ENCODE assay signal across 13 mouse cellular contexts in the genomic region with DNA sequence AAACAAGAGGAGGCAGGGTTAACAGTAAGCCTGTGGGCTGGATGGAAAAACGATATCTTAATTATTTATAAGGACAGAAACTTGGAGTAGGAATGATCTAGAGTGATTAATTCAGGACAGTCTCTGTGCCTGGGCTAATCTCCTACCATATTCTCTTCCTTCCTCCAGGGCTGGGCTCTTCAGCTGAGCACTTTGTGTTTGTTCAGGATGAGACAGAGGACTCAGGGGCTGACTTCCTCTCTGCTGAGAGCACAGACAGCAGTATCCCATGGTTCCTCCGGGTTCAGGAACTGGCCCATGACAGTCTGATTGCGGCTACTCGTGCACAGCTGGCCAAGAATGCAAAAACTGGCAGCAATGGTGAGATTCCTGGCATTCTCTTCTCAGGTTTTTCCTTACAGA. TPM values are rescaled to one million over a fixed set of nuclear protein-coding genes. Genes with fewer than 3 reads are reported as not detected.
DNase-seq lines count a peak whose midpoint lies in the region; ATAC-seq lines count a peak whose summit lies in the region.
"Had no signal": no experiment of that assay in that cellular context is flagged by ENCODE, and none has a peak within 500 bp of the region (broad histone marks: within the 10 kb centered on the region; RNA-seq: fewer than 3 reads in every experiment).

No protein-coding gene starts in this region.

- H3K4me2 ChIP-seq in embryonic facial prominence, embryonic 14.5 days (ENCODE audit: low read depth, low read length), result no peak overlapping the region
- no peak overlapping the region for H3K4me2 ChIP-seq in heart, embryonic 15.5 days
- H3K4me2 ChIP-seq: embryonic facial prominence, embryonic 15.5 days; liver, embryonic 15.5 days had no signal

- no peaks in the 10 kb centered on the region for H3K27me3 ChIP-seq in embryonic facial prominence, embryonic 14.5 days (replicated peaks; ENCODE audit: control insufficient read depth, insufficient read depth, low read length)
- no peaks in the 10 kb centered on the region for H3K27me3 ChIP-seq in embryonic facial prominence, embryonic 10.5 days (replicated peaks; ENCODE audit: low read depth, poor library complexity, severe bottlenecking)
- H3K27me3 ChIP-seq in heart, embryonic 15.5 days, result no peaks in the 10 kb centered on the region
- H3K27me3 ChIP-seq: embryonic facial prominence, embryonic 15.5 days; liver, embryonic 15.5 days had no signal

- peaks cover 75% of the 10 kb centered on the region for H3K36me3 ChIP-seq in embryonic facial prominence, embryonic 14.5 days (ENCODE audit: control insufficient read depth, insufficient read depth, low read length)
- peaks cover 88% of the 10 kb centered on the region for H3K36me3 ChIP-seq in embryonic facial prominence, embryonic 10.5 days (replicated peaks)
- H3K36me3 ChIP-seq in heart, embryonic 15.5 days, result peaks cover 52% of the 10 kb centered on the region

- H3K9ac ChIP-seq in embryonic facial prominence, embryonic 14.5 days (ENCODE audit: low read depth, low read length), result no peak overlapping the region
- no peak overlapping the region for H3K9ac ChIP-seq in heart, embryonic 15.5 days
- H3K9ac ChIP-seq: embryonic facial prominence, embryonic 15.5 days; liver, embryonic 15.5 days had no signal

- WGBS in embryonic facial prominence, embryonic 14.5 days, result 76% methylated on average over 4 of the region's 4 CpGs
- whole genome bisulfite sequencing in embryonic facial prominence, embryonic 10.5 days, result 88% methylated on average over 4 of the region's 4 CpGs
- 25% methylated on average over 4 of the region's 4 CpGs for WGBS in heart, embryonic 15.5 days

- DNase-seq in embryonic facial prominence, embryonic 14.5 days (ENCODE audit: low spot score), result peak; percentile 46
- no peak for DNase-seq in embryonic facial prominence, embryonic 10.5 days (ENCODE audit: low spot score)
- peak; percentile 77 for DNase-seq in Muller cell, postnatal 12 days (ENCODE audit: inconsistent ontology term)
- peak; percentile 39 to 74 for DNase-seq in kidney, postnatal 25 days
- no peak for DNase-seq in thymus, adult 18-20 months
- DNase-seq in layer of hippocampus, adult 8-10 months (ENCODE audit: low spot score in 2 of 2), result no peak
- DNase-seq: cerebellum, adult 18-20 months; gastrocnemius, postnatal 36 days had no signal

- peak; percentile 26; the same call in 1 of the 2 replicates for ATAC-seq in embryonic facial prominence, embryonic 14.5 days (ENCODE audit: low read depth)
- peak; percentile 84 for ATAC-seq in heart, embryonic 15.5 days (replicated peaks; ENCODE audit: insufficient number of reproducible peaks, insufficient read depth, low FRiP score, low read depth)
- no peak for ATAC-seq in megakaryocyte progenitor cell, adult 5-6 weeks (replicated peaks; ENCODE audit: poor library complexity)

- no peak overlapping the region for H3K4me3 ChIP-seq in embryonic facial prominence, embryonic 14.5 days (ENCODE audit: low read depth, low read length)
- no peak overlapping the region for H3K4me3 ChIP-seq in embryonic facial prominence, embryonic 10.5 days
- H3K4me3 ChIP-seq in heart, embryonic 15.5 days, result no peak overlapping the region
- H3K4me3 ChIP-seq: embryonic facial prominence, embryonic 15.5 days; liver, embryonic 15.5 days had no signal

- H3K27ac ChIP-seq in embryonic facial prominence, embryonic 14.5 days (replicated peaks; ENCODE audit: low read depth, low read length), result no peak overlapping the region
- H3K27ac ChIP-seq in embryonic facial prominence, embryonic 10.5 days (replicated peaks), result no peak overlapping the region
- peak overlapping the region; percentile 74 for H3K27ac ChIP-seq in heart, embryonic 15.5 days
- H3K27ac ChIP-seq: embryonic facial prominence, embryonic 15.5 days; liver, embryonic 15.5 days had no signal

- H3K9me3 ChIP-seq in embryonic facial prominence, embryonic 14.5 days (ENCODE audit: control insufficient read depth, low read length), result no peaks in the 10 kb centered on the region
- H3K9me3 ChIP-seq in embryonic facial prominence, embryonic 10.5 days, result no peaks in the 10 kb centered on the region
- no peaks in the 10 kb centered on the region for H3K9me3 ChIP-seq in heart, embryonic 15.5 days (replicated peaks)
- H3K9me3 ChIP-seq: embryonic facial prominence, embryonic 15.5 days; liver, embryonic 15.5 days had no signal

- no peaks in the 10 kb centered on the region for H3K4me1 ChIP-seq in embryonic facial prominence, embryonic 14.5 days (ENCODE audit: control insufficient read depth, insufficient read depth, low read length)
- H3K4me1 ChIP-seq in embryonic facial prominence, embryonic 10.5 days, result no peaks in the 10 kb centered on the region
- H3K4me1 ChIP-seq in heart, embryonic 15.5 days (replicated peaks), result peaks cover 16% of the 10 kb centered on the region
- H3K4me1 ChIP-seq: embryonic facial prominence, embryonic 15.5 days; liver, embryonic 15.5 days had no signal

RNA-seq across cellular contexts. Expression of a gene that starts 10.5 kb away (rescaled TPM):
- polyA plus RNA-seq in embryonic facial prominence, embryonic 14.5 days (2014; fragmentation: Nextera tagmentation; extraction: Ambion mirVana), result 64.7 and 69.9 TPM in 2 replicates
- polyA plus RNA-seq in embryonic facial prominence, embryonic 10.5 days (2016; fragmentation: Nextera tagmentation; extraction: Ambion mirVana), result 116 and 119 TPM in 2 replicates
- 46.3 and 56.1 TPM in 2 replicates for polyA plus RNA-seq in heart, embryonic 15.5 days (2015; fragmentation: Nextera tagmentation; extraction: Ambion mirVana)
- 10 to 100 TPM; 34.6 to 44.5 (median 37.9) TPM for total RNA-seq in layer of hippocampus, adult 8-10 months (2022)
- total RNA-seq in megakaryocyte progenitor cell, adult 5-6 weeks (2015), result 34.5 and 53.4 TPM in 2 replicates
- total RNA-seq in megakaryocyte progenitor cell, adult 5-6 weeks (2017), result 33.8 and 43.4 TPM in 2 replicates

RNA-seq across cellular contexts. Expression of a gene that starts 34.3 kb away (rescaled TPM):
- polyA plus RNA-seq in embryonic facial prominence, embryonic 14.5 days (2014; fragmentation: Nextera tagmentation; extraction: Ambion mirVana), result 34.0 and 41.1 TPM in 2 replicates
- 44.8 and 44.9 TPM in 2 replicates for polyA plus RNA-seq in embryonic facial prominence, embryonic 10.5 days (2016; fragmentation: Nextera tagmentation; extraction: Ambion mirVana)
- 73.7 and 77.7 TPM in 2 replicates for polyA plus RNA-seq in heart, embryonic 15.5 days (2015; fragmentation: Nextera tagmentation; extraction: Ambion mirVana)
- 10 to 100 TPM; 25.9 to 30.3 (median 28.5) TPM for total RNA-seq in layer of hippocampus, adult 8-10 months (2022)
- 16.7 and 20.9 TPM in 2 replicates for total RNA-seq in megakaryocyte progenitor cell, adult 5-6 weeks (2015)
- total RNA-seq in megakaryocyte progenitor cell, adult 5-6 weeks (2017), result 10.3 and 18.9 TPM in 2 replicates

RNA-seq across cellular contexts. Expression of a gene that starts 34.5 kb away (rescaled TPM):
- polyA plus RNA-seq in embryonic facial prominence, embryonic 14.5 days (2014; fragmentation: Nextera tagmentation; extraction: Ambion mirVana), result 2.5 and 2.6 TPM in 2 replicates
- polyA plus RNA-seq in embryonic facial prominence, embryonic 10.5 days (2016; fragmentation: Nextera tagmentation; extraction: Ambion mirVana), result 4.0 and 4.7 TPM in 2 replicates
- 7.1 TPM in 2 replicates for polyA plus RNA-seq in heart, embryonic 15.5 days (2015; fragmentation: Nextera tagmentation; extraction: Ambion mirVana)
- 10 to 100 TPM; 11.0 to 16.5 (median 13.0) TPM for total RNA-seq in layer of hippocampus, adult 8-10 months (2022)
- total RNA-seq in megakaryocyte progenitor cell, adult 5-6 weeks (2015), result 0.42 and 0.54 TPM in 2 replicates
- 0.57 and 1.0 TPM in 2 replicates for total RNA-seq in megakaryocyte progenitor cell, adult 5-6 weeks (2017)
- total RNA-seq: monocyte, adult 5-6 weeks had no signal

RNA-seq across cellular contexts. Expression of a gene that starts 42.1 kb away (rescaled TPM):
- polyA plus RNA-seq in embryonic facial prominence, embryonic 14.5 days (2014; fragmentation: Nextera tagmentation; extraction: Ambion mirVana), result 18.8 and 22.5 TPM in 2 replicates
- 16.5 and 16.6 TPM in 2 replicates for polyA plus RNA-seq in embryonic facial prominence, embryonic 10.5 days (2016; fragmentation: Nextera tagmentation; extraction: Ambion mirVana)
- polyA plus RNA-seq in heart, embryonic 15.5 days (2015; fragmentation: Nextera tagmentation; extraction: Ambion mirVana), result 69.3 and 89.7 TPM in 2 replicates
- total RNA-seq in layer of hippocampus, adult 8-10 months (2022), result 10 to 100 TPM; 28.9 to 48.5 (median 41.2) TPM
- total RNA-seq in megakaryocyte progenitor cell, adult 5-6 weeks (2015), result 15.6 and 20.5 TPM in 2 replicates
- total RNA-seq in megakaryocyte progenitor cell, adult 5-6 weeks (2017), result 58.3 and 69.6 TPM in 2 replicates

Comparison
In these comparisons a context has a peak if more than half of its experiments do, and no peak if none do; other contexts are left out.
1. DNase-seq: peak in embryonic facial prominence, embryonic 14.5 days (single experiment), Muller cell, postnatal 12 days (single experiment) and kidney, postnatal 25 days (2 of 2); none in embryonic facial prominence, embryonic 10.5 days (single experiment), thymus, adult 18-20 months (0 of 2) and layer of hippocampus, adult 8-10 months (0 of 2).